Mouse (Mus musculus) brain, adult 2 months (tissue): ENCODE measurements at regions not wholly inside any gene's neighbourhood (a gene's known extent, or its start where the extent isn't known, plus 50 kb on each side); places are given as distances from the start of the nearest gene placed in this dataset.

Experiments used
- DNase-seq: peaks from one replicate; pipeline ENCODE4 v3.0.0; 2011; ENCODE audit warnings: low read depth, low spot score

DNA sequence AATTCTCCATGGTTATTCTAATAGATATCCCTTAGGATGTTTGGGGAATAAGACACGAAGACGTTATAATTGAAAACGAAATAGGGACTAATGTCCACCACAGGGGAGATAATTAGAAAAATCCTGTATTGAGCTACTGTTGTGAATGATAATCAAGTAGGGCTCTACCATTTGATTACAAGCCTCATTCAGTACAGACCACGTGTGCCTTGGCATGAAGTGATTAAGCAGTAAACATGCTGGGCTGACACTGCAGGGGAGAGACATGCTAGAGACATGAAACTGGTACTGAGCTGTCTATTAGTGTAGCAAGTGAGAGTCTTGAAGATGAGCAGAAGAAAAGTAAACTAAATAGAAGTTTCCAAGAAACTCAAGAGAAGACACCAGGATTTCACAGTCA lies 797.8 kb downstream of the Efna5 start:
- no peak for DNase-seq

DNA sequence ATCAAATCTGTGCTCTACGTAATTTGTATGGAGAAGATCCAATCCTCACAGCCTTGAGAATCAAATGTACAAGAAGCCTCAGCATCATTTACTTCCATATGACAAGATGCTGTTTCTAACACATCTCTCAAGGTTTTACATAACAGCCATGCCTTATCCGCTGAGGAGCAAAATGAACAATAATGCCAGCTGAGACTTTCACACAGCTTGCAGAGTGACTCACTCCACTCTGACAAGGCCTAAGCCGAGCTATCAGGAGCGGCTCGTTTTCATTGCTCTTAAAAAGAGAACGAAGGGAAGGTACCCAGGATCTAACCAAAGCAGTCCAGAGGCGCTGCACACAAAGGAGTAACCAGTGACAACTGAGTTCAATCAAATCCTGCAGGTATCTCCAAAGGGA lies 803.5 kb downstream of the Efna5 start:
- DNase-seq: peak; percentile 86

DNA sequence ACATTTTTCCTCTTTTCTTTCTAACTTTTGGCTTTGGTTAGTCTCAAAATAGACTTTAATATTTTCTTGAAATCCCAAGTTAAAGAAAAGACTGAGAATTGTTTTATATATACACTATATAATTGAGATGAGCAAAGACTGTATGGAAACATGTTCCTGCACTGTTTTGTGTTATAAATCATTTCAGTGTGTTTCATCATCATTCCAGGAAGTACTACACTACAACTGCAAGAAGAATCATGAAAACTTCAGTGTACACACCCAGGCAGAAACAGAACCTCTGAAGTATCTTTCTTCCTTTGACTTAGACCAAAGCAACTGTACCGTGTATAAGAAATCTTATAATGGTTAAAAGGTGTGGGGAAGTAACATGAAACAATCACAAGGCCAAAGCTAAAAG lies 816.2 kb downstream of the Efna5 start:
- no peak for DNase-seq

DNA sequence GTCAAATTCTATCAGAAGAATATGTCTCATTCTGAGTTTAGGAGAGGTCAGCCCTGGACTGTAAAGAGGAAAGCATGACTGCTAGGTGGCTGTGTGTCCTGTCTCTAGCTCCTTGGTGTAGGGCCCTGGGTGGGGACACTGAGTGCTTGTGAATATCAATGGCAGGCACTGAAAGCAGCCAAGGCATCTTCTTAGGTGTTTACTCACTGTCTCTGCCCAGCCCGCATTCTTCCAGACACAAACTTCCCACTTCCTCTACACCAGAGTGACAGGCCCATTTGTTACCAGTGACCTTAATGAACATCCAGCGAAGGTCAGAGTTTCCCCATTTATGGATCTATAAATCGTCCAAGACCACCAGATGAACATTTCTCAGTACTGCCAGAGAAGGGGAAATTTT lies 823.1 kb downstream of the Efna5 start:
- no peak for DNase-seq

DNA sequence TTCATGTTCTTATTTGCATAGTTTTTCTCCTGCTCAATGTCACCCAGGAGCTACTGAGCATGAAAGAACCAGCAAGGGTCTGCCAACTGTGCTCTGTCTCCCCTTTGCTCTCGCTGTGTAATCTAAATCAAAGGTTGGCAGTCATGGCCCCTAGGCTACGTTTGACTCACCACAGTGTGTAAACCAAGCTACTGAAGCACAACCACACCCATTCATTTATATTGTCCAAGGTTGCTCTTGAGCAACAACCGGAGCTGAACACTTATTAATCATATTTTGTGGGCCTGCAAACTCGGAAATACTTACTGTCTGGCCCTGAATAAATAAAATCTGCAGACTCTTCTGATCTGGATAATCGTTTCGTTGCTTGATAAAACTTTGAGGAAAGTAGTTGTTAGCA lies 826.3 kb downstream of the Efna5 start:
- DNase-seq: no peak

DNA sequence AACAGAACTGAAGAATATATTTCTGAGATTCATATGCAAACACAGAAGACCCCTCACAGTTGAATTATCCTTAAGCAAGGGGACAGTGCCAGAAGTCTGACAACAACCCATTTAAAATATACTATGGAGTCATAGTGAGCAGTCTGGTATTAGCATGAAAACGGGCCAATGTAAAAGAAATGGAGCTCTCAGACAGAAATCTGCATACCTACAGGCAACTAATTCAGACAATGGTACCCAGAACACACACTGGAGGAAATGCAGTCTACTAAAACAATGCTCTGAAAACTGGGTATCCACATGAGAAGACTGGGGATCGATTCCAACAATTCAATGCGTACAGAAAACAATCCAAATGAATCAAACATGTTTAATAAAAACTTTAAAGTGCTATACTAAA lies 832.1 kb downstream of the Efna5 start:
- no peak for DNase-seq

DNA sequence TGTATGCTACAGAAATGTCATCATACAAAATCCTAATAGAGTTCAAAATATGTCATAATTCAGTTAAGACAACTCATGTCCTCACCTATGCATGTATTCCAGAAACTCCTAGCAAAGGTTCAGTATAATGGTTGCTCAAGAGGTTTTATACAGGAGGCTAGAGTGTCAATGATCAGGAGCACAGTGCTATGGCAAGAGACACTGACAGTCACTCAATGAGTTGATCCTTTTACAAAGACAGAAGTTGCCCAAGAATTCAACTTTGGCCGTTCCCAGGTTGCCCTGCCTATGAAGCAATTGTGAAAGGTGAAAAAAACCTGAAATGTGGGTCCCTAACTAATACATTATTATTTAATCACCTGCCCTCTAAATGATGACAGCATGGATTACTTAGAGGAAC lies 850.5 kb downstream of the Efna5 start:
- DNase-seq: no peak
